Mouse (Mus musculus) forebrain, embryonic 16.5 days (tissue): ENCODE measurements at regions not wholly inside any gene's neighbourhood (a gene's known extent, or its start where the extent isn't known, plus 50 kb on each side); places are given as distances from the start of the nearest gene placed in this dataset.

ENCODE experiments used
- ATAC-seq: fragments of 200-750 bp; cut with Nextera tagmentation; 2 replicates; pipeline ENCODE4 v1.8.0; 2017; ENCODE audit warnings: mild to moderate bottlenecking, moderate library complexity
- H3K27ac ChIP-seq: fragments of 300-500 bp; sonication (generic); 2 replicates; pipeline ENCODE4 v1.5.1; 2014; ENCODE audit warnings: low read length, control low read depth
- H3K27me3 ChIP-seq: fragments of 300-500 bp; sonication (generic); replicated peaks from 2 replicates; pipeline ENCODE4 v1.6.1; 2014; ENCODE audit warnings: low read length; ENCODE audit not compliant: control insufficient read depth, insufficient read depth
- H3K36me3 ChIP-seq: fragments of 300-500 bp; sonication (generic); 2 replicates; pipeline ENCODE4 v1.6.1; 2014; ENCODE audit not compliant: control insufficient read depth, insufficient read depth
- H3K4me1 ChIP-seq: fragments of 300-500 bp; sonication (generic); replicated peaks from 2 replicates; pipeline ENCODE4 v1.6.1; 2014; ENCODE audit warnings: low read length; ENCODE audit not compliant: control insufficient read depth, insufficient read depth
- H3K4me2 ChIP-seq: fragments of 300-500 bp; sonication (generic); 2 replicates; pipeline ENCODE4 v1.6.1; 2014; ENCODE audit warnings: mild to moderate bottlenecking, low read length, control low read depth
- H3K4me3 ChIP-seq: fragments of 300-500 bp; sonication (generic); replicated peaks from 2 replicates; pipeline ENCODE4 v1.5.1; 2014; ENCODE audit warnings: mild to moderate bottlenecking, low read length, control low read depth
- H3K9ac ChIP-seq: fragments of 300-500 bp; sonication (generic); replicated peaks from 2 replicates; pipeline ENCODE4 v1.6.1; 2014; ENCODE audit warnings: low read depth, low read length, control low read depth
- H3K9me3 ChIP-seq: fragments of 300-500 bp; sonication (generic); 2 replicates; pipeline ENCODE4 v1.6.1; 2016; ENCODE audit warnings: low read length; ENCODE audit not compliant: control insufficient read depth
- WGBS: fragments of 180-500 bp; shearing (Covaris S2); extraction: QIAGEN DNeasy Blood & Tissue Kit; methylation state at CpG from one replicate; pipeline ENCODE4 v1.1.7; 2014; 5-methylcytosine and 5-hydroxymethylcytosine counted together

- no peaks in the 10 kb centered on the region for H3K9me3 ChIP-seq
- WGBS, result 84% methylated on average over 4 of the region's 4 CpGs
- no peak overlapping the region for H3K4me3 ChIP-seq
- H3K36me3 ChIP-seq, result no peaks in the 10 kb centered on the region
- H3K4me2 ChIP-seq, result no peak overlapping the region
- H3K4me1 ChIP-seq, result no peaks in the 10 kb centered on the region
- H3K27me3 ChIP-seq, result no peaks in the 10 kb centered on the region
- no peak overlapping the region for H3K9ac ChIP-seq
- ATAC-seq, result no peak
- H3K27ac ChIP-seq, result no peak overlapping the region
Observed at GRCm38 (mm10) chr10:8020113-8020512, 64.1 kb upstream of the Tab2 start.

DNA sequence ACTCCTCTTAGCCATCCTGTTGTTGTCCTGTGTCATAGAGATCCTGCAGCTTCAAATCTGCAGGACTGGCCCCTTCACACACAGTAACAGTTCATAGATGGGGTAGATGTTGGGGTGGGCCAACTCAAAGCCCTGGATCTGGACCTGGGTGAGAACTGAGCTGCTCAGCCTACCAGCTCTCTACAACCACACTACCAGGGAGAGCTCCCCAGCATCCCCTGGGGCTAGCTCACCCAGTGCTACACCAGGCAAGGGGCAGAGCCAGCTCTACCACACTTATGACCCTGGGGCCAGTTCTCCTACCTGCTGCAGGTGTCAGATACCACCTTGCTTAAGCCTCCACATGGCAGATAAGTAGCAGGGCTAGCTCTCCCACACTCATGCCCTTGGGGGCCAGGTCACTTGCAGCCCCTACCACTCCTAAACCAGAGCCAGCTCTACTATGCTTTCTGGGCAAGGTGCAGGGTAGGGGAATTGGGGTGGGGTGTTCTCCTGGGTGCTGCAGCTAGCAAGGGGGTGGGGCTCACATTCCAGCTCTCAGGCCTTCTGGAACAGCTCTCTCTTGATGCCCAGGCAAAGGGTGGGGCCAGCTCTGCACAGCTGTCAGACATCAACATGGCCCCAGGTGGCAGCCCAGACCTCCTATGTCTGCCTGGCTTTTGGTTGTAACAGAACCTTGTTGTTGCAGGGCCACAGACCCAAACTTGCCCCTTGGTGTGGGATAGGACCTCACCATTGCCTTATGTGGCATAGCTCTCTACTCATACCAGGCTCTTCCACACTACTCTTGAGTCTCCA lies 62.4 kb upstream of the Tab2 start:
- Histone ChIP-seq H3K4me2 (no peak overlapping the region), H3K9me3 (no peaks in the 10 kb centered on the region), H3K4me3 (no peak overlapping the region), H3K9ac (no peak overlapping the region), H3K27ac (no peak overlapping the region), H3K4me1 (no peaks in the 10 kb centered on the region), H3K27me3 (no peaks in the 10 kb centered on the region), H3K36me3 (no peaks in the 10 kb centered on the region)
- ATAC-seq, result peak; percentile 23; the same call in 1 of the 2 replicates

GRCm38 (mm10) chr10:8016741-8017140 lies 60.7 kb upstream of the Tab2 start:
- WGBS, result 80% methylated on average over 2 of the region's 2 CpGs
- ATAC-seq, result no peak
- Histone ChIP-seq H3K9ac (no peak overlapping the region), H3K36me3 (no peaks in the 10 kb centered on the region), H3K4me1 (no peaks in the 10 kb centered on the region), H3K4me3 (no peak overlapping the region), H3K4me2 (no peak overlapping the region), H3K27me3 (no peaks in the 10 kb centered on the region), H3K9me3 (no peaks in the 10 kb centered on the region), H3K27ac (no peak overlapping the region)

DNA sequence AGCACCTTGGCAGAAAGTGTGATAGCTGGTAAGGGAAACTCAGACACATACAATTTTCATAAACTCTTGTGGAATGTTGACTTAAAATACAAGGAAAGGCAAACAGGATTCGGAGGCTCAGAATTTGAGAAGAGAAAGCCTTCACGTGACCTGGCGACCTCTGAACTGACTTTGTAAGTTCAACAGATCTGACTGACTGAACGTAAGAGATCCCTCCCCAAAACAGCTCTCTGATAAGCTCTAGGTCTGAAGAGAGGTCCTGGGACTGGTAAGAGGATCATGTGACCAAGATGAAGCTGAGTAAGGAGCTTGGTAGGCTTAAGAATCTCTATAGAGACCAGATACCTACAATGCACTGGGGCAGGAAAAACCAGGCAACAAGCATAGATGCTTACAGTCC lies 55.7 kb upstream of the Tab2 start:
- Histone ChIP-seq H3K4me1 (no peaks in the 10 kb centered on the region), H3K9me3 (no peaks in the 10 kb centered on the region), H3K27me3 (no peaks in the 10 kb centered on the region), H3K27ac (no peak overlapping the region), H3K9ac (no peak overlapping the region), H3K36me3 (no peaks in the 10 kb centered on the region), H3K4me3 (no peak overlapping the region), H3K4me2 (no peak overlapping the region)
- WGBS, result 88% methylated on average over 4 of the region's 4 CpGs
- no peak for ATAC-seq

DNA sequence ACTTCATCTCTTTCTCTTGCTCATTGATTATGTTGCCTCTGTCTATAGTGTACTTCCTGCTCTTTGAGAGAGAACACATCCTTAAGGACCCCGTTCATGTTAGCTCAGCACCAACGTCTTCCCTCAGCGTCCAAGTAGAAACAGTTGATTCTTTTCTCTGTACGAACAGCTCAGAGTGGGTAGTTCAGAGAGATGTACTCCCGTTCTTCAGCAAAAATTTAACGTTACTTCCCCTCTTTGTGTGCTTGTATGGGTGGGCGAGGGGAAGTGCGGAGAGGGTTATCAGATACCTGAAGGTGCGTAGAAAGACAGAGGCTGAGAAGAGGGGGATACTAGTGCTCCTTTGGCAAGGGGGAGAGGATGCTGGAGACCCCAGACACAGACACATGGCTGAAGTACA lies 55.1 kb upstream of the Tab2 start:
- Histone ChIP-seq H3K27ac (no peak overlapping the region), H3K9me3 (no peaks in the 10 kb centered on the region), H3K4me1 (no peaks in the 10 kb centered on the region), H3K4me2 (no peak overlapping the region), H3K27me3 (no peaks in the 10 kb centered on the region), H3K36me3 (no peaks in the 10 kb centered on the region), H3K9ac (no peak overlapping the region), H3K4me3 (no peak overlapping the region)
- no peak for ATAC-seq
- WGBS, result 94% methylated on average over 9 of the region's 9 CpGs

DNA sequence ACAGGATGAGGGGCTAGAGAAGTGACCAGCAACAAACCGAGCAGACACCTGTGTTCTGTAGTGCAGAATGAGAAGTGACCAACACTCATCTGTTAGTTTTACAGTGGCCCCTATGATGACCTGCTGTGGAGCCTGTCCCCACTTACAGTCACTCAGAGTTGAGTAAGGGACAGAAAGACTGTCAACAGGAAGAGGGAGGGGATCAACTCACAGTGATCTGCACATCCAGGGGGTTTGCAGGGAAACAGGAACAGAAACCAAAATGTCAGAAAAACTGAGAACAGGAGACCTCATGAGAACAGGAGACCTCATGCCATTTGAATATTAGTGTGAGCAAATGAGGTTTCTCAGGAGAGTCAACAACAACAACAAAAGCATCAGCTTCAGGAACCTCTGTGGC lies 53.8 kb upstream of the Tab2 start:
- no peaks in the 10 kb centered on the region for H3K4me1 ChIP-seq
- H3K36me3 ChIP-seq, result no peaks in the 10 kb centered on the region
- 93% methylated on average over 1 of the region's 1 CpGs for WGBS
- no peak overlapping the region for H3K9ac ChIP-seq
- H3K9me3 ChIP-seq, result no peaks in the 10 kb centered on the region
- no peak for ATAC-seq
- H3K27ac ChIP-seq, result no peak overlapping the region
- H3K4me2 ChIP-seq, result no peak overlapping the region
- no peaks in the 10 kb centered on the region for H3K27me3 ChIP-seq
- H3K4me3 ChIP-seq, result no peak overlapping the region

GRCm38 (mm10) chr10:8007990-8008368 lies 51.9 kb upstream of the Tab2 start:
- H3K9me3 ChIP-seq, result no peaks in the 10 kb centered on the region
- H3K4me1 ChIP-seq, result no peaks in the 10 kb centered on the region
- WGBS, result 66% methylated on average over 3 of the region's 3 CpGs
- no peak overlapping the region for H3K9ac ChIP-seq
- H3K27ac ChIP-seq, result no peak overlapping the region
- no peak overlapping the region for H3K4me3 ChIP-seq
- no peaks in the 10 kb centered on the region for H3K27me3 ChIP-seq
- no peak for ATAC-seq
- H3K4me2 ChIP-seq, result no peak overlapping the region
- no peaks in the 10 kb centered on the region for H3K36me3 ChIP-seq

- no peak overlapping the region for H3K4me3 ChIP-seq
- no peak for ATAC-seq
- no peak overlapping the region for H3K9ac ChIP-seq
- no peaks in the 10 kb centered on the region for H3K4me1 ChIP-seq
- H3K9me3 ChIP-seq, result no peaks in the 10 kb centered on the region
- no peaks in the 10 kb centered on the region for H3K36me3 ChIP-seq
- 37% methylated on average over 5 of the region's 5 CpGs for WGBS
- H3K27me3 ChIP-seq, result no peaks in the 10 kb centered on the region
- H3K4me2 ChIP-seq, result no peak overlapping the region
- H3K27ac ChIP-seq, result no peak overlapping the region
Observed at GRCm38 (mm10) chr10:8007286-8007989, 51.4 kb upstream of the Tab2 start.
